Mouse (Mus musculus) lung, postnatal 10 days (tissue): ENCODE measurements around the gene Srp68.

Experiments
- DNase-seq: peaks from one replicate; pipeline ENCODE4 v3.0.0; 2021

Srp68 gene

GRCm38 (mm10) chr11:116274045-116274666 is at the start of gene Srp68:
Gene Srp68, minus strand, starts transcription at chr11:116274217.
- peak; percentile 97 for DNase-seq

- peak; percentile 92 for DNase-seq
These were observed 45.0 kb upstream of the Srp68 start for GRCm38 (mm10) chr11:116318719-116319659.

GRCm38 (mm10) chr11:116312359-116312758 is 38.3 kb upstream of the Srp68 start:
- DNase-seq: peak; percentile 61

- DNase-seq: peak; percentile 70
These were observed 37.2 kb upstream of the Srp68 start for GRCm38 (mm10) chr11:116311169-116311568.

- DNase-seq: no peak
These were observed 35.6 kb upstream of the Srp68 start for GRCm38 (mm10) chr11:116309601-116310000.

- no peak for DNase-seq
These were observed 33.9 kb upstream of the Srp68 start for GRCm38 (mm10) chr11:116307762-116308531.

GRCm38 (mm10) chr11:116307019-116307725 is 33.2 kb upstream of the Srp68 start, which contains the start of gene Exoc7:
Gene Exoc7, minus strand, starts transcription at chr11:116307233.
- no peak for DNase-seq

- DNase-seq: peak; percentile 98
These were observed 32.3 kb upstream of the Srp68 start for GRCm38 (mm10) chr11:116306126-116306982.

GRCm38 (mm10) chr11:116305423-116305822 is 31.4 kb upstream of the Srp68 start:
- DNase-seq: no peak

- no peak for DNase-seq
These were observed 24.6 kb upstream of the Srp68 start for GRCm38 (mm10) chr11:116298621-116299020.

GRCm38 (mm10) chr11:116298221-116298620 is 24.2 kb upstream of the Srp68 start:
- no peak for DNase-seq

GRCm38 (mm10) chr11:116297017-116297416 is 23.0 kb upstream of the Srp68 start:
- DNase-seq: no peak

- no peak for DNase-seq
These were observed 22.2 kb upstream of the Srp68 start for GRCm38 (mm10) chr11:116296191-116296734.

- DNase-seq: peak; percentile 73
These were observed 20.3 kb upstream of the Srp68 start for GRCm38 (mm10) chr11:116294319-116294718.

- DNase-seq: no peak
These were observed 19.6 kb upstream of the Srp68 start for GRCm38 (mm10) chr11:116293538-116294137.

- DNase-seq: no peak
These were observed 18.4 kb upstream of the Srp68 start for GRCm38 (mm10) chr11:116292401-116292800.

GRCm38 (mm10) chr11:116290556-116290955 is 16.5 kb upstream of the Srp68 start:
- peak; percentile 24 for DNase-seq

GRCm38 (mm10) chr11:116287351-116287750 is 13.3 kb upstream of the Srp68 start:
- peak; percentile 52 for DNase-seq

GRCm38 (mm10) chr11:116285770-116286191 is 11.8 kb upstream of the Srp68 start:
- DNase-seq: peak; percentile 70

- DNase-seq: no peak
These were observed 10.0 kb upstream of the Srp68 start for GRCm38 (mm10) chr11:116283982-116284381.
